Mouse (Mus musculus) Patski (cell line): ENCODE measurements around the gene Itpkc. TPM values are rescaled to one million over a fixed set of nuclear protein-coding genes. Genes with fewer than 3 reads are reported as not detected.

Source experiments
- ATAC-seq: fragments of 100-300 bp; one replicate; pipeline ENCODE4 v1.8.0; 2021
- CTCF ChIA-PET: fragments of 350-600 bp; sonication (Branson Sonifier 250); formaldehyde crosslinking; loops from one replicate; lab custom pipeline; 2022; ENCODE audit warnings: inconsistent platforms; lab: Charles Lee
- POLR2A ChIA-PET: fragments of 350-600 bp; sonication (Branson Sonifier 250); formaldehyde crosslinking; loops from one replicate; lab custom pipeline; 2022; ENCODE audit warnings: antibody characterized with exemption, inconsistent platforms; lab: Charles Lee
- DNase-seq: peaks from one replicate; pipeline ENCODE4 v3.0.0-alpha.2; 2011; ENCODE audit warnings: low read depth, low spot score
- H3K27me3 ChIP-seq: fragments of 371-371 bp; one replicate; pipeline ENCODE4 v1.5.1; 2021
- CTCF ChIP-seq: fragments of 100-300 bp; IDR thresholded peaks from one replicate; pipeline ENCODE4 v1.5.1; 2021
- in situ Hi-C: fragments of 300-500 bp; cut with MboI; formaldehyde crosslinking; loops from 3 replicates; pipeline ENCODE4 v1.11.1; 2018; ENCODE audit warnings: low pct_unique_long_range_greater_than_20kb, mixed read lengths
- polyA plus RNA-seq: library from polyadenylated mRNA; unstranded; gene quantifications from one replicate; pipeline ENCODE4 v1.2.3, GENCODE M21; 2021

The Itpkc gene
- polyA plus RNA-seq, 1 experiment from 2014 or later = 6.5 TPM

GRCm38 (mm10) chr7:27180837-27181695, 47.4 kb downstream of the Itpkc start, which contains the start of the genes Gm21983 and Mia:
Gm21983 (minus strand) TSS chr7:27181086.
Mia (minus strand) TSS chr7:27181157.
- no peak for DNase-seq
- TF ChIP-seq CTCF = no peak
- ChIA-PET POLR2A (no interaction called here), CTCF (interaction anchor here (0.7 to 1.1 kb wide), 2 partner anchors 13 to 21 kb away, joined by 3 read pairs; no protein-coding TSS in a partner anchor)
- ATAC-seq = no peak
- H3K27me3 ChIP-seq = no peaks in the 10 kb centered on the region
- in situ Hi-C loops = loop anchor here (25.0 kb wide), 1 partner anchor 306 kb away; the partner anchor contains the start of genes Prx and Sertad1

- in situ Hi-C loops = loop anchor here (25.0 kb wide), 1 partner anchor 307 kb away; the partner anchor contains the start of genes Prx and Sertad1
- ChIA-PET POLR2A (interaction anchor here (1.2 to 1.4 kb wide), 2 partner anchors 13 to 20 kb away, joined by 3 to 6 read pairs; partner anchors contain the start of gene Egln2), CTCF (interaction anchor here (1.0 to 2.9 kb wide), 2 partner anchors 13 to 17 kb away, joined by 3 to 9 read pairs; no protein-coding TSS in a partner anchor)
- DNase-seq = no peak
- no peaks in the 10 kb centered on the region for H3K27me3 ChIP-seq
- no peak for ATAC-seq
- TF ChIP-seq CTCF = no peak
Measured at GRCm38 (mm10) chr7:27180036-27180435, 48.4 kb downstream of the Itpkc start.

GRCm38 (mm10) chr7:27179217-27179918, 49.1 kb downstream of the Itpkc start:
- ATAC-seq (peak; percentile 0), DNase-seq (no peak)
- CTCF ChIA-PET = interaction anchor here (1.0 to 2.9 kb wide), 4 partner anchors 13 to 24 kb away, joined by 3 to 11 read pairs (median 6); no protein-coding TSS in a partner anchor
- in situ Hi-C loops = loop anchor here (25.0 kb wide), 1 partner anchor 308 kb away; the partner anchor contains the start of genes Prx and Sertad1
- POLR2A ChIA-PET = interaction anchor here (1.0 to 1.4 kb wide), 3 partner anchors 13 to 47 kb away, joined by 3 to 6 read pairs (median 3); partner anchors contain the start of gene Egln2
- no peak for TF ChIP-seq CTCF
- H3K27me3 ChIP-seq = no peaks in the 10 kb centered on the region

- peak; percentile 93 for ATAC-seq
- ChIA-PET POLR2A (interaction anchor here (1.0 to 1.4 kb wide), 2 partner anchors 12 to 47 kb away, joined by 3 to 6 read pairs; partner anchors contain the start of gene Egln2), CTCF (interaction anchor here (1.2 to 2.9 kb wide), 4 partner anchors 13 to 23 kb away, joined by 3 to 11 read pairs (median 6); no protein-coding TSS in a partner anchor)
- peak; percentile 61 for TF ChIP-seq CTCF
- H3K27me3 ChIP-seq = no peaks in the 10 kb centered on the region
- peak; percentile 96 for DNase-seq
- in situ Hi-C loops = loop anchor here (25.0 kb wide), 1 partner anchor 309 kb away; the partner anchor contains the start of genes Prx and Sertad1
Measured at GRCm38 (mm10) chr7:27178324-27179216, 49.9 kb downstream of the Itpkc start, which contains the start of gene Rab4b. Rab4b (minus strand) TSS chr7:27178896.

- H3K27me3 ChIP-seq = no peaks in the 10 kb centered on the region
- no peak for DNase-seq
- ChIA-PET POLR2A (no interaction called here), CTCF (interaction anchor here (1.2 to 2.9 kb wide), 5 partner anchors 12 to 18 kb away, joined by 3 to 11 read pairs (median 3); no protein-coding TSS in a partner anchor)
- no peak for ATAC-seq
- TF ChIP-seq CTCF = no peak
- in situ Hi-C loops = loop anchor here (25.0 kb wide), 1 partner anchor 309 kb away; the partner anchor contains the start of genes Prx and Sertad1
Measured at GRCm38 (mm10) chr7:27177942-27178323, 50.5 kb downstream of the Itpkc start.

GRCm38 (mm10) chr7:27174896-27175295, 53.6 kb downstream of the Itpkc start:
- TF ChIP-seq CTCF = no peak
- in situ Hi-C loops = loop anchor here (25.0 kb wide), 1 partner anchor 312 kb away; the partner anchor contains the start of genes Prx and Sertad1
- no peak for ATAC-seq
- no peaks in the 10 kb centered on the region for H3K27me3 ChIP-seq
- no peak for DNase-seq
- POLR2A ChIA-PET = no interaction called here
- CTCF ChIA-PET = no interaction called here

- in situ Hi-C loops = no loop called here
- ChIA-PET POLR2A (no interaction called here), CTCF (no interaction called here)
- ATAC-seq (no peak), DNase-seq (no peak)
- no peaks in the 10 kb centered on the region for H3K27me3 ChIP-seq
- no peak for TF ChIP-seq CTCF
Measured at GRCm38 (mm10) chr7:27174496-27174895, 54.0 kb downstream of the Itpkc start.

GRCm38 (mm10) chr7:27170981-27171380, 57.5 kb downstream of the Itpkc start:
- ChIA-PET CTCF (no interaction called here), POLR2A (no interaction called here)
- in situ Hi-C loops = no loop called here
- DNase-seq = no peak
- H3K27me3 ChIP-seq = no peaks in the 10 kb centered on the region
- TF ChIP-seq CTCF = no peak
- no peak for ATAC-seq

GRCm38 (mm10) chr7:27168371-27168770, 60.1 kb downstream of the Itpkc start:
- TF ChIP-seq CTCF = no peak
- ChIA-PET POLR2A (no interaction called here), CTCF (interaction anchor here (0.8 kb wide), 1 partner anchor 26 kb away, joined by 3 read pairs; no protein-coding TSS in a partner anchor)
- no peak for ATAC-seq
- DNase-seq = no peak
- H3K27me3 ChIP-seq = no peaks in the 10 kb centered on the region
- in situ Hi-C loops = no loop called here
